In genomic region chr4:141430997-141431396, GRCm38 (mm10) we compare ENCODE assay signal across 9 mouse cellular contexts. TPM values are rescaled to one million over a fixed set of nuclear protein-coding genes. Genes with fewer than 3 reads are reported as not detected.
DNase-seq lines count a peak whose midpoint lies in the region; ATAC-seq and TF ChIP-seq lines count a peak whose summit lies in the region.
"Had no signal": no experiment of that assay in that cellular context is flagged by ENCODE, and none has a peak within 500 bp of the region (broad histone marks: within the 10 kb centered on the region; RNA-seq: fewer than 3 reads in every experiment).

No protein-coding gene starts in this region.

- DNase-seq in layer of hippocampus, adult 2 months (ENCODE audit: low spot score in 2 of 2): peak; percentile 59 to 73
- no peak for DNase-seq in layer of hippocampus, adult 9-11 months
- DNase-seq in Muller cell, postnatal 12 days (ENCODE audit: inconsistent ontology term): peak; percentile 37
- peak; percentile 82 for DNase-seq in cerebellum, adult 9-10 months
- DNase-seq in limb, embryonic 10.5 days (ENCODE audit: low spot score): peak; percentile 73
- DNase-seq in ovary, postnatal 14 days (ENCODE audit: low spot score): peak; percentile 64
- DNase-seq in urinary bladder, postnatal 25 days (ENCODE audit: low spot score): peak; percentile 79

- ATAC-seq in granulocyte monocyte progenitor cell, adult 5-6 weeks (replicated peaks; ENCODE audit: poor library complexity, severe bottlenecking): peak; percentile 93

- 49% methylated on average over 9 of the region's 9 CpGs for WGBS in limb, embryonic 10.5 days

- H3K4me3 ChIP-seq in layer of hippocampus, adult 2 months: no peak overlapping the region
- H3K4me3 ChIP-seq in limb, embryonic 10.5 days: no peak overlapping the region
- H3K4me3 ChIP-seq: limb, embryonic 12.5 days had no signal

- no peak overlapping the region for H3K27ac ChIP-seq in layer of hippocampus, adult 2 months
- no peak overlapping the region for H3K27ac ChIP-seq in limb, embryonic 10.5 days
- H3K27ac ChIP-seq: limb, embryonic 12.5 days had no signal

- TF ChIP-seq CTCF in layer of hippocampus, adult 2 months (conservative IDR thresholded peaks at IDR 0.05): peak; percentile 97

- no peaks in the 10 kb centered on the region for H3K36me3 ChIP-seq in limb, embryonic 10.5 days
- H3K36me3 ChIP-seq: limb, embryonic 12.5 days had no signal

- H3K4me1 ChIP-seq in limb, embryonic 10.5 days: peaks cover 5% of the 10 kb centered on the region

- H3K9me3 ChIP-seq in limb, embryonic 10.5 days (replicated peaks): no peaks in the 10 kb centered on the region
- H3K9me3 ChIP-seq: limb, embryonic 12.5 days had no signal

- H3K27me3 ChIP-seq in limb, embryonic 10.5 days (ENCODE audit: low read depth, poor library complexity, severe bottlenecking): peaks cover 35% of the 10 kb centered on the region; the same call in 1 of the 2 replicates

RNA-seq across cellular contexts. Expression of gene Srarp, which starts 4.9 kb away (rescaled TPM):
- 1 to 10 TPM; 4.1 to 5.3 TPM for total RNA-seq in layer of hippocampus, adult 2 months (2021)
- total RNA-seq in granulocyte monocyte progenitor cell, adult 5-6 weeks (2014; fragmentation: Nextera tagmentation): not detected in 2 replicates
- not detected in 2 replicates for total RNA-seq in granulocyte monocyte progenitor cell, adult 5-6 weeks (2017)
- not detected in 2 replicates for polyA plus RNA-seq in limb, embryonic 10.5 days (2016; fragmentation: Nextera tagmentation; extraction: Ambion mirVana)
- polyA plus RNA-seq: limb, embryonic 12.5 days had no signal

RNA-seq across cellular contexts. Expression of gene Hspb7, which starts 10.4 kb away (rescaled TPM):
- under 1 TPM in 1 of 2 experiments, not detected in 1; 0.12 TPM for total RNA-seq in layer of hippocampus, adult 2 months (2021)
- total RNA-seq in granulocyte monocyte progenitor cell, adult 5-6 weeks (2014; fragmentation: Nextera tagmentation): not detected in 2 replicates
- total RNA-seq in granulocyte monocyte progenitor cell, adult 5-6 weeks (2017): not detected in 2 replicates
- 0.05 and 0.06 TPM in 2 replicates for polyA plus RNA-seq in limb, embryonic 10.5 days (2016; fragmentation: Nextera tagmentation; extraction: Ambion mirVana)
- polyA plus RNA-seq: limb, embryonic 12.5 days had no signal

RNA-seq across cellular contexts. Expression of gene Zbtb17, which starts 13.5 kb away (rescaled TPM):
- 10 to 100 TPM; 33.8 to 34.6 TPM for total RNA-seq in layer of hippocampus, adult 2 months (2021)
- total RNA-seq in granulocyte monocyte progenitor cell, adult 5-6 weeks (2014; fragmentation: Nextera tagmentation): 10.0 and 18.4 TPM in 2 replicates
- total RNA-seq in granulocyte monocyte progenitor cell, adult 5-6 weeks (2017): 19.9 and 28.9 TPM in 2 replicates
- polyA plus RNA-seq in limb, embryonic 10.5 days (2016; fragmentation: Nextera tagmentation; extraction: Ambion mirVana): 60.6 and 66.5 TPM in 2 replicates

RNA-seq across cellular contexts. Expression of gene Clcnkb, which starts 15.2 kb away (rescaled TPM):
- total RNA-seq in layer of hippocampus, adult 2 months (2021): not detected
- not detected in 2 replicates for total RNA-seq in granulocyte monocyte progenitor cell, adult 5-6 weeks (2014; fragmentation: Nextera tagmentation)
- total RNA-seq in granulocyte monocyte progenitor cell, adult 5-6 weeks (2017): not detected in 2 replicates
- not detected in 2 replicates for polyA plus RNA-seq in limb, embryonic 10.5 days (2016; fragmentation: Nextera tagmentation; extraction: Ambion mirVana)
- polyA plus RNA-seq: limb, embryonic 12.5 days had no signal

RNA-seq across cellular contexts. Expression of gene Clcnka, which starts 32.5 kb away (rescaled TPM):
- total RNA-seq in layer of hippocampus, adult 2 months (2021): not detected
- not detected in 2 replicates for total RNA-seq in granulocyte monocyte progenitor cell, adult 5-6 weeks (2014; fragmentation: Nextera tagmentation)
- total RNA-seq in granulocyte monocyte progenitor cell, adult 5-6 weeks (2017): not detected in 2 replicates
- polyA plus RNA-seq in limb, embryonic 10.5 days (2016; fragmentation: Nextera tagmentation; extraction: Ambion mirVana): 0.13 and 0.19 TPM in 2 replicates

Comparison
In these comparisons a context has a peak if more than half of its experiments do, and no peak if none do; other contexts are left out.
1. RNA of gene Srarp, which starts 4.9 kb away (total RNA-seq): 4.1 to 5.3 TPM in layer of hippocampus, adult 2 months; not detected in granulocyte monocyte progenitor cell, adult 5-6 weeks; every median in the first group is over 4 times any median in the second.